Mouse (Mus musculus): ENCODE measurements around the gene Ttll13. TPM values are rescaled to one million over a fixed set of nuclear protein-coding genes. Genes with fewer than 3 reads are reported as not detected.

Ttll13 gene
- polyA plus RNA-seq, 1 experiment from 2014 or later = 2.0 TPM

DNA sequence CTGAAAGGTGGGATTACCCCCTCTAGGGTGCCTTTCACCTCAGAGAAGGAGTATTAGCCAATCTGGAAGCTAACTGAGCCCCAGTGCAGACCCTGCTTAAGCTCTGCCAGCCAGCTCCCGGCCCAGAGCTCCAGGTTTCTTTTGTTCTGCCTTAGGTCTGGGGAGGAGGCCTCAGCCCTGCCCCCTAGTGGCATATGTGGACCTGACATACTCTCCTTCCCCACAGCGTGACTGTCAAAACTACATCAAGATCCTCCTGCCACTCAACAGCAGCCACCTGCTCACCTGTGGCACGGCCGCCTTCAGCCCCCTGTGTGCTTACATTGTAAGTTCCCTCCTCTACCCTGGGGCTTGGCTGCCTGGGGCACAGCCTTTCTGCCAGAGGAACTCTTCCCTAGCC is 30.8 kb upstream of the Ttll13 start:
- ATAC-seq (ENCODE audit: low FRiP score) = peak; percentile 74; the same call in 1 of the 2 replicates
- no peaks in the 10 kb centered on the region for H3K9me3 ChIP-seq (replicated peaks)
- WGBS = 29% methylated on average over 4 of the region's 4 CpGs
- H3K9ac ChIP-seq (replicated peaks) = 0 out of 2 replicates have a peak overlapping the region, but pooled peaks have one; percentile 17
- no peaks in the 10 kb centered on the region for H3K27me3 ChIP-seq (replicated peaks)
- peaks cover 60% of the 10 kb centered on the region for H3K36me3 ChIP-seq
- no peak overlapping the region for H3K4me2 ChIP-seq
- H3K4me3 ChIP-seq (replicated peaks) = no peak overlapping the region
- H3K27ac ChIP-seq (replicated peaks) = peak overlapping the region; percentile 63
- H3K4me1 ChIP-seq = peaks cover 14% of the 10 kb centered on the region; the same call in 1 of the 2 replicates

DNA sequence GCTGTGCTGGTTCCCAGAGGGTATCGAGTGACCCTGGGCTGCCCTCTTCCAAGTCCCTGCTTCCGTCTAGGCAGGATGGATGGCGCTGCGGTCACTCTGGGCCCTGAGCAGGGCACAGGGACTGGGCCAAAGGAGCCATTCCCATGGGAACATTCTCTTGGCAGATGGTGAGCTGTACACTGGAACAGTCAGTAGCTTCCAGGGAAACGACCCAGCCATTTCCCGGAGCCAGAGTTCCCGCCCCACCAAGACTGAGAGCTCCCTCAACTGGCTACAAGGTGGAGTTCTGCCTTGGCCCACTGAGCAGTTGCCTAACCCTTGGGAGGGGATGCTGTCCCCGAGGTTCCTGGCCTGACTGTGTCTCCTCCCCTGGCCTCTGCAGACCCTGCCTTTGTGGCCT is 29.6 kb upstream of the Ttll13 start:
- Histone ChIP-seq H3K27ac (replicated peaks) (0 out of 2 replicates have a peak overlapping the region, but pooled peaks have one; percentile 23), H3K4me3 (replicated peaks) (no peak overlapping the region), H3K27me3 (replicated peaks) (no peaks in the 10 kb centered on the region), H3K36me3 (peaks cover 71% of the 10 kb centered on the region), H3K9ac (replicated peaks) (no peak overlapping the region), H3K4me1 (0 out of 2 replicates have a peak, but pooled peaks cover 9% of the 10 kb centered on the region), H3K4me2 (no peak overlapping the region), H3K9me3 (replicated peaks) (no peaks in the 10 kb centered on the region)
- WGBS = 60% methylated on average over 8 of the region's 8 CpGs
- ATAC-seq (ENCODE audit: low FRiP score) = peak; percentile 51; the same call in 1 of the 2 replicates

DNA sequence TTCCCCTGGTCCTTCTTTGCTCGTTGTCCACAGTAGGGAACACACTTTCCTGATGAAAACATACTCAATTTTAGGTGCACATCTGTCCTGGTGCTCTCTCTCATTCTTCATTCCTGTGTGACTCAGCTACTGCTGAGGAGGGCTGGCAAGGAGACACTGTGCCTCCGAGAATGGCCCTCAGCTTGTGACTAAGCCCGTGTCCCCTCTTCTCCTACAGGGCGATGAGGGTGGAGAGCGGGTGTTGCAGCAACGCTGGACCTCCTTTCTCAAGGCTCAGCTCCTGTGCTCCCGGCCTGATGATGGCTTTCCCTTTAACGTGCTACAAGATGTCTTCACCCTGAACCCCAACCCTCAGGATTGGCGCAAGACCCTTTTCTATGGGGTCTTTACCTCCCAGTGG is 27.5 kb upstream of the Ttll13 start:
- Histone ChIP-seq H3K9me3 (replicated peaks) (no peaks in the 10 kb centered on the region), H3K27ac (replicated peaks) (no peak overlapping the region), H3K4me3 (replicated peaks) (no peak overlapping the region), H3K4me1 (0 out of 2 replicates have a peak, but pooled peaks cover 8% of the 10 kb centered on the region), H3K27me3 (replicated peaks) (no peaks in the 10 kb centered on the region), H3K9ac (replicated peaks) (no peak overlapping the region), H3K36me3 (peaks cover 70% of the 10 kb centered on the region), H3K4me2 (no peak overlapping the region)
- ATAC-seq (ENCODE audit: low FRiP score) = no peak
- WGBS = 93% methylated on average over 9 of the region's 9 CpGs

DNA sequence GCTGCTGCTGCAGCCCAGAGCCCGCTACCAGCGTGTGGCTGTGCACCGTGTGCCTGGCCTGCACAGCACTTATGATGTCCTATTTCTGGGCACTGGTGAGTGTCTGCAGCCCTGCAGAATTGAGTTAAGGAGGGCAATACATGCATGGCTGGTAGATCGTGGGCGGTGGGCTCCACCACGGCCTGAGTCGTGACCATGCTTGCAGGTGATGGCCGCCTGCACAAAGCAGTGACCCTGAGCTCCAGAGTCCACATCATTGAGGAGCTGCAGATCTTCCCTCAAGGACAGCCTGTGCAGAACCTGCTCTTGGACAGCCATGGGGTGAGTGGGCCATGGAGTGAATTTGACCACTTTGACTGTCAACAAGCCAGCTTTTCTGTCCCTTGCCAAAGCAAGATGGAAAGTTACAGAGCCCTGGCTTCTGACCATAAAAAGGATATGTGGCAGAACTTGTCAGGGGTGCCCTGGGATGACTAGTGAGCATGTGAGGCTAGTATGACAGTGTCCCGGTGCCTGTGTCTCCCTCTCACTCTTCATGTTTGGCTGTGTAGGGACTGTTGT is 25.9 kb upstream of the Ttll13 start:
- H3K27me3 ChIP-seq (replicated peaks) = no peaks in the 10 kb centered on the region
- no peak overlapping the region for H3K27ac ChIP-seq (replicated peaks)
- H3K4me2 ChIP-seq = no peak overlapping the region
- peaks cover 81% of the 10 kb centered on the region for H3K36me3 ChIP-seq
- no peak for ATAC-seq (ENCODE audit: low FRiP score)
- H3K9me3 ChIP-seq (replicated peaks) = no peaks in the 10 kb centered on the region
- H3K4me1 ChIP-seq = 0 out of 2 replicates have a peak, but pooled peaks cover 4% of the 10 kb centered on the region
- no peak overlapping the region for H3K4me3 ChIP-seq (replicated peaks)
- WGBS = 96% methylated on average over 9 of the region's 9 CpGs
- H3K9ac ChIP-seq (replicated peaks) = no peak overlapping the region

DNA sequence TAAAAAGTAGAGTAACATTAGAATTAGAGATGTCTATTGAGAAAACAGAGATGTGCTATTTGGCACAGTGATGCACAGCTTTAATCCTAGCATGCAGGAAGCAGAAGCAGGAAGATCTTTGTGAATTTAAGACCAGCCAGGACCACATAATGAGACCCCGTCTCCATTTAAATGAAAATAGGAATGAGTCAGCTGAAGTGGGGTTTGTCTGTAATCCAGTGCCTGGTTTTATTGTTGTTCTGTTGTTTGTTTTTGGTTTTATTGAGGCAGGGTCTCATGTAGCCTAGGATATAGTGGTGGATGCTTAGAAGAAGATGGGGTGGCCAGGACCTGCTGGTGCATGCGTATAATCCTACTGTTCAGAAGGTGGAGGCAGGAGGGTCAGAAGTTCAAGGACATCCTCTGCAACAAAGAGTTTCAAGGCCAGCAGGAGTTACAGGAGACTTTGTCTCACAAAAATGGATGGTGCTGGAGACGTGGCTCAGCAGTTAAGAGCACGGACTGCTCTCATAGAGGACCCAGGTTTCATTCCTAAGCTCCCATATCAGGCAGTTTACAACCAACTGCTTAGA is 24.9 kb upstream of the Ttll13 start:
- 80% methylated on average over 4 of the region's 4 CpGs for WGBS

DNA sequence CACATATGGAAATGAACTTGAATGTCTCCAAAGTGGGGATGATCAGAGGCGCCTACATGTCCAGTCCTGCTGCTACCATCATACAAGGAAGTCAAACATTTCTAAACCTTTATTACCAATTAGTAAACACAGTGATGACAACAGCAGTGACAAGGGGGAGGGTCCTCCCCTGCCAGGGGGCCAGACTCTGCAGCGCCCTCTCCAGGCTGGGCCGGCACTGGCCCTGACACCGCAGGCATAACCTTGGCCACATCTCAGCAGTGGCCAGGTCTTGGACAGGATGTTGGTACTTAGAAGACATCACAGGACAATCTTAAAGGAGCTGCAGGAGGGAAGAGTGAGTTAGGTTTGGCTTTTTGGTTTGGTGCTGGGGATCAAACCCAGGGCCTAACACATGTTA is 19.1 kb upstream of the Ttll13 start:
- no peak overlapping the region for H3K4me2 ChIP-seq
- no peak overlapping the region for H3K27ac ChIP-seq (replicated peaks)
- no peak overlapping the region for H3K9ac ChIP-seq (replicated peaks)
- H3K4me1 ChIP-seq = peaks cover 7% of the 10 kb centered on the region
- 95% methylated on average over 4 of the region's 4 CpGs for WGBS
- peaks cover 42% of the 10 kb centered on the region for H3K36me3 ChIP-seq
- peaks cover 6% of the 10 kb centered on the region; the same call in 1 of the 2 replicates for H3K27me3 ChIP-seq (replicated peaks)
- no peaks in the 10 kb centered on the region for H3K9me3 ChIP-seq (replicated peaks)
- no peak overlapping the region for H3K4me3 ChIP-seq (replicated peaks)
- ATAC-seq (ENCODE audit: low FRiP score) = no peak

More for the DNA sequence above, 24.9 kb upstream of the Ttll13 start:
- Histone ChIP-seq H3K4me2 (no peak overlapping the region), H3K4me3 (replicated peaks) (no peak overlapping the region), H3K9ac (replicated peaks) (no peak overlapping the region), H3K36me3 (peaks cover 84% of the 10 kb centered on the region), H3K27me3 (replicated peaks) (no peaks in the 10 kb centered on the region), H3K4me1 (no peaks in the 10 kb centered on the region), H3K9me3 (replicated peaks) (no peaks in the 10 kb centered on the region), H3K27ac (replicated peaks) (no peak overlapping the region)
- ATAC-seq (ENCODE audit: low FRiP score) = no peak

DNA sequence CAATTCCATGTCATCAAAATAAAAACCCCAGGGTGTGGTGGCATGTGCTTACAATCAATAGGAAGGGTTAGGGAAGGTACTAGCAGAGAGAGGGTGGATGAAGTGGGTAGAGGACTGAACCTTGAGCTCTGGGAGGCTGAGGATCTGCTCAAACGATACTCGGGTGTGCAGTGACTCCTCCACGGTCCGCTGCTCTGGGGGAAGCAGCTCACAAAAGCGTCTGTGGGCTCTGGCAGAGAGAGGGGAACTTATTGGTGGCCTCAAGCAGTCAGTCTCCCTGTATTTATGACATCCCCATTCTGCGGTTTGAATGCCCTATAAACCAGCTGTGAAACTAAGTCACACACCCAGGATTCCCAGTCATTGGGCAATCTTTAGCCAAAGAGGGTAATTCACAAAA is 16.0 kb upstream of the Ttll13 start:
- 13% methylated on average over 6 of the region's 6 CpGs for WGBS
- no peak overlapping the region for H3K27ac ChIP-seq (replicated peaks)
- H3K27me3 ChIP-seq (replicated peaks) = peaks cover 6% of the 10 kb centered on the region; the same call in 1 of the 2 replicates
- no peak overlapping the region for H3K4me3 ChIP-seq (replicated peaks)
- H3K9me3 ChIP-seq (replicated peaks) = no peaks in the 10 kb centered on the region
- no peak overlapping the region for H3K4me2 ChIP-seq
- no peak for ATAC-seq (ENCODE audit: low FRiP score)
- no peak overlapping the region for H3K9ac ChIP-seq (replicated peaks)
- H3K4me1 ChIP-seq = peaks cover 29% of the 10 kb centered on the region
- peaks cover 20% of the 10 kb centered on the region for H3K36me3 ChIP-seq

DNA sequence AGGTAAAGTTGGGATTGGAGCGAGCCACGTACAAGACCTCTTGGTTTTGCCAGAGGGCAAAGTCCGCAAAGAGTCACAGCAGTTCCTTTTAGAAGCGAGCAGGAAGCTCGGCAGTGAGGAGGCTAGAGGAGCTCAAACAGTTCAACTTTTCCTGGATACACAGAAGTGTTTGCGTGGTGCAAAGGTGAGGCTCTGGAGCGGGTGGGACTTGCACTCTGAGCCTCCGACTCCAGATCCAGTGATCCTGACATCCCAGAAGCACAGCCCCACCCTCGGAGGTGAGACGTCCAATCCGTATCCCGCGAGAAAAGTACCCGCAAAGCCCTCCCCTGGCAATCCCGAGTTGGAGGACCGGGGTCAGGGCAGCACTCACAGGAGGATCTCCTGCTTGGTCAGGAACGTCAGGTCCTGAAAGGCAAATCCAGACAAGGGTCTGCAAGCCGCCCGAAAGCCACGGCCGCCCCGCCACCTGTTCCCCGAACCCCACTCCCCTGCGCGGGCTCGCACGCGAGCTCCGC is 14.1 kb upstream of the Ttll13 start:
- H3K36me3 ChIP-seq = peaks cover 9% of the 10 kb centered on the region
- peak overlapping the region; percentile 78 for H3K9ac ChIP-seq (replicated peaks)
- peak overlapping the region; percentile 91 for H3K4me2 ChIP-seq
- peak overlapping the region; percentile 79 for H3K4me3 ChIP-seq (replicated peaks)
- H3K27me3 ChIP-seq (replicated peaks) = peaks cover 6% of the 10 kb centered on the region; the same call in 1 of the 2 replicates
- peaks cover 35% of the 10 kb centered on the region for H3K4me1 ChIP-seq
- no peaks in the 10 kb centered on the region for H3K9me3 ChIP-seq (replicated peaks)
- WGBS = 2% methylated on average over 29 of the region's 29 CpGs
- no peak; the same call in 1 of the 2 replicates for ATAC-seq (ENCODE audit: low FRiP score)
- 0 out of 2 replicates have a peak overlapping the region, but pooled peaks have one; percentile 33 for H3K27ac ChIP-seq (replicated peaks)

DNA sequence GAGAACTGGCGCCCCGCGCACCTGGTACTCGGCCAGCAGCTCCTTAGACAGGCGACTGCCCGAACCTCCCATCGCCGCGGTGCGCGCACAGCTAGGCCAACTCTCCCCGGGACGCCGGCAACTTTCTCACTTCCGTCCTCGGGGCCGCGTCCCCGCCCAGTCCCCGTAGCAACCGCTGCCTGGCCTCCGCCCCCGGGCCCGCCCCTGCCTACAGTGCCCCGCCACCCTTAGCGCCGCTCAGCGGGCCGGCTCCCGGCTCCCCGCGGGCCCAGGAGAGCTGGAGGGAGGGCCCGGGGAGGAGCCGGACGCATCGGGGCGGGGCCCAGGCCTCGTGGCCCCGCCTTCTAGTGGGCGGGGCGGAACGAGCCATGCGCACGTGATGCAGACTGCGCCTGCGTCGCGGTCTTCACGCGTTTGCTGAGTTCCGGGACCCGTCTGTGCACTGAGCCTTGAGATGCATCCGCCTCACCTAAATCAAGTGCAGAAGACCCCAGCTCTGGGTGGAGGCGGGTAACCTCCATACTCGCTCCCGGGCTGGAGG is 13.6 kb upstream of the Ttll13 start, which contains the start of the genes Cib1 and Gdpgp1:
TSS of gene Cib1 (minus strand) at position 325 of the 541 bp plus-strand sequence.
TSS of gene Gdpgp1 (plus strand) at position 377 of the 541 bp plus-strand sequence.
- Histone ChIP-seq H3K27ac (replicated peaks) (peak within 1 kb of the TSS; percentile 80), H3K4me2 (peak within 1 kb of the TSS; percentile 91), H3K4me3 (replicated peaks) (peak within 1 kb of the TSS; percentile 79), H3K27me3 (replicated peaks) (peaks cover 6% of the 10 kb centered on the region; the same call in 1 of the 2 replicates), H3K4me1 (peaks cover 35% of the 10 kb centered on the region), H3K9ac (replicated peaks) (peak within 1 kb of the TSS; percentile 78), H3K36me3 (peaks cover 4% of the 10 kb centered on the region; the same call in 1 of the 2 replicates), H3K9me3 (replicated peaks) (no peaks in the 10 kb centered on the region)
- peak; percentile 96 for ATAC-seq (ENCODE audit: low FRiP score)
- under 1% methylated on average over 48 of the region's 56 CpGs for WGBS

DNA sequence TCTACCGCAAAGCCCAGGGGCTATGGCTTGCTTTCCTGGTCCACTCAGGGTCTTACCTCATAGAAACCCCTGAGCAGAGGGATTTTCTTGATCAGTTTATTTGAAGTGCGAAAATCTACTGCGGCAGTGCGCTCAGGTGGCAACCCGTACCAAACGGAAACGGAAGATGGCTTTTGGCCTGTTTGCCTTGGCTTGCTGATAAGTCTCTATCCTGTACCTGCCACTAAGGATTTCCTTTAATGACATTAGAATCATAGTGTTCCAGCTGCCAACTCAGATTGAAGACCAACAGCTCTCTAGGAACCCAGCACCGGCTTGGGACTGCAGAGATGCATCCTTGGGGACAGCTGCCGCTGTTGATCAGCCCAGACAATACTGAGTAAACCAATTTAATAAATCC is 12.4 kb upstream of the Ttll13 start:
- H3K27me3 ChIP-seq (replicated peaks) = peaks cover 6% of the 10 kb centered on the region; the same call in 1 of the 2 replicates
- no peaks in the 10 kb centered on the region for H3K9me3 ChIP-seq (replicated peaks)
- ATAC-seq (ENCODE audit: low FRiP score) = no peak
- no peak overlapping the region for H3K27ac ChIP-seq (replicated peaks)
- peak overlapping the region; percentile 79 for H3K4me3 ChIP-seq (replicated peaks)
- peak overlapping the region; percentile 91 for H3K4me2 ChIP-seq
- 0 out of 2 replicates have a peak overlapping the region, but pooled peaks have one; percentile 38 for H3K9ac ChIP-seq (replicated peaks)
- peaks cover 8% of the 10 kb centered on the region for H3K36me3 ChIP-seq
- 63% methylated on average over 9 of the region's 9 CpGs for WGBS
- H3K4me1 ChIP-seq = peaks cover 35% of the 10 kb centered on the region

DNA sequence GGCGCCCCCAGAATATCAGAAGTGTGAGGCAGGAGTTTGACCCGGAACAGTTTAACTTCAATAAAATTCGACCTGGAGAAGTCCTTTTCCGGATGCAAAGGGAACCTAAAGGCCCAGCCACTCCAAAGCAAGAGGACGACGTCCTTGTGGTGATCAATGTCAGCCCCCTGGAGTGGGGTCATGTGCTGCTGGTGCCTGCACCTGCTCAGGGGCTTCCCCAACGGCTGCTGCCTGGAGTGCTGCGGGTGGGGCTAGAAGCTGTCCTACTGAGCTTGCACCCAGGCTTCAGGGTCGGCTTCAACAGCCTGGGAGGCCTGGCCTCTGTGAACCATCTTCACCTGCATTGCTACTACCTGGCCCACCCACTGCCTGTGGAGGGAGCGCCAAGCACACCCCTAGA is 7.6 kb upstream of the Ttll13 start:
- H3K9me3 ChIP-seq (replicated peaks) = no peaks in the 10 kb centered on the region
- peaks cover 18% of the 10 kb centered on the region for H3K4me1 ChIP-seq
- H3K9ac ChIP-seq (replicated peaks) = no peak overlapping the region
- 89% methylated on average over 10 of the region's 10 CpGs for WGBS
- no peak for ATAC-seq (ENCODE audit: low FRiP score)
- H3K27me3 ChIP-seq (replicated peaks) = no peaks in the 10 kb centered on the region
- peaks cover 35% of the 10 kb centered on the region for H3K36me3 ChIP-seq
- H3K4me3 ChIP-seq (replicated peaks) = no peak overlapping the region
- H3K27ac ChIP-seq (replicated peaks) = no peak overlapping the region
- no peak overlapping the region for H3K4me2 ChIP-seq
